Mouse (Mus musculus): ENCODE data around the gene Frmd4a.

Frmd4a gene

GRCm38 (mm10) chr2:4400771-4401596 is 383.5 kb downstream of the Frmd4a start:
- DNase-seq: peak; percentile 58

- DNase-seq: peak; percentile 60
Observed at GRCm38 (mm10) chr2:4401597-4402581, 384.4 kb downstream of the Frmd4a start.

GRCm38 (mm10) chr2:4406977-4407376 is 389.5 kb downstream of the Frmd4a start:
- peak; percentile 31 for DNase-seq

- DNase-seq: no peak
Observed at GRCm38 (mm10) chr2:4409810-4410433, 392.4 kb downstream of the Frmd4a start.

- peak; percentile 42 for DNase-seq
Observed at GRCm38 (mm10) chr2:4412870-4413595, 395.5 kb downstream of the Frmd4a start.

DNA sequence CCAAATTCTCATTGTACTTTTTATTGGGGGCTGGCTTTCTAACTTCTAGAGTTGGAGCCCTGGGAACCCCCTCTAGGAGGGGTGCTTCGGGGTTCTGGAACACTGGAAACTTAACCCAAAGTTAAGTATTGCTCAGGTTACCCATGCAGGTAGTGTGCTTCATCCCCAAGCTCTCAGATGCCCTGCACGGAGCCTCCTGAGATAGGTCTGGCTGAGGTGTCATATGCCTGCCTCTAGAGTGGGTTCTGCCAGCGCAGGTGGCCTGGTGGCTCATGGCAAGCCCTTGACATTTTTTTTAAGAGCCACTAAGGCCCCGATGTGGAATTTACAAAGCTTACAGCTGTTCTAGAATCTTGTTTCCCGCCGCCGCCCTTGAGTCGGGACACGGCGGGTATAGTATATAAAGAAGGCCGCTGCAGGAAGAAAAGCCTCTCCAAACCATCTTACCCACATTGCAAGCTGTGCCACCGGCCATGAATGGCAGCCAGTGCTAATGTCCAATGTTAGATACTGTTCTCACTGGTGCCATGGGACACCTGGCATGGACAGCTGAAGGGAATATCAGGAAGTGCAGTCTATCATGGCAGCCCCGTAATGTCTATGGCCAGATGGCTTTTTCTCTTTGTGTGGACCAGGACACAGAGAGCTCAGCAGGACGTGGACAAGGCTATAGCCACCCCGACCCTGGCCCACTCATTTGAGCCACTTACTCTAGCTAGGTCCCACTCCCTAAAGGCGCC is 396.2 kb downstream of the Frmd4a start:
- DNase-seq: no peak

DNA sequence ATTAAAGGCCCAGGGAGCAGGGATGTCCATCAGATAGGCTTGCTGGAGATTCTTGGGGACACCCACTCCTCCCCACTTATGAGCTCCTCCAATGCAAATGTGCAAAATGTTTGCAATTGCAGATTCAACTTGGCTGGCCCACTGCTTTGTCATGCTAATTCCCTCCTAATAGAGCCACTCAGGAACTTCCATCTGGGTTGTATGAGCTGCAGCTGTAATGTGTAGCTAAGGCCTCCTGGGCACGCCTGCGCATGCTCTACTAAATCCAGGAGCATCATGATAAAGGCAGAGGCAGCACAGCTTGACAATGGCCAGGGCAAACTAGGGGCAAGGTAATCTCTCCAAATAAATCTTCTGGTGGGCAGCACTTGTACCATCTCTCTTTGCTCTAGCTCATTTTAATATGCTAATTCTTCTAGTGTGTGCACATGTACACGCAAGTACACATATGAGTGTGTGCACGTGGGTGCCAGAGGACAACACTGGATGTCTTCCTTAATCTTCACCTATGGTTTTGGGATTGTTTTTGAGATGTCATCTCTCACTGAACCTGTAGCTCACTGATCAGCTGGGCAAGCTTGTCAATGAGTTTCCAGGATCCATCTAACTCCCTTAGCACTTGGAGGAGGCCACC is 403.3 kb downstream of the Frmd4a start:
- no peak for DNase-seq

DNA sequence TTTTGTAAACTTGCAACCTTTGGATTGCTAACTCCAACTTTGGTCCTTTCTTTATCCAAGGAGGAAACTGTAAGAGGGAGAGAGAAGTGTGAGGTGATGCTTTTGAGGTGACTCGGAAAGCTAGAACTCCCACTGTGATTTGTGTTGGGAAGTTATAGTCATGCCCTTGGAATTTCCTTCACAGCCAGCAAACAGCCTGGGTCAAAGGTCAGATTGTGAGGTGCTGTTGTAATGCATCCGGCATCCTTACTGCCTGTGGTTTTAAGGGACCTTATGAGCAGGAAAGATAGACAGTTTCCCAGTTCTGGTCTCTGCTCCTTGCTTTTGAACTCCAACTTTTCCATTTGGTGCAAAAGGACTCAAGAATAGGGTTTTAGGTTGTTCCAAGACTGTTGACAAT is 404.2 kb downstream of the Frmd4a start:
- DNase-seq: no peak

- no peak for DNase-seq
Observed at GRCm38 (mm10) chr2:4423896-4424295, 406.4 kb downstream of the Frmd4a start.

DNA sequence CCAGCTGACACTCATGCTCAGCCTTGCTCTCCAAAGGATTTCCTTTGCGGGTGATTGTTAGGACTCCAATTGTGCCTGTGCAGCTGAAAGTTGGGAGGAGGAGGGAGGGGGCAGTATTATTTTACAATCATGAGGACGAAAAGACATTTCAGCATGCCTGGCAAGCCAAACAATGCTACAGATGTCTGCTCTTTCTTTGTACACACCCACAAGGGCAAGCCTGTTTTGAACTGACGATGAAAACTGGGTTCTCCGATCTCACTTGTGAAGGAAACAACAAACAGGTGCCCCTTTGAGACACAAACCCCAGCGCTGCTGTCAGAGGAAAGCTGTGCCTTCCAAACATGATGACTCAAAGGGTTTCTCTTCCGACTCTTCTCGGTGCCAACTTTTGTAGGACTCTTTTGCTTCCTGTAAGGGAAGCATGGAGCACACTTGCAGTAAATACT is 410.9 kb downstream of the Frmd4a start:
- DNase-seq: no peak

GRCm38 (mm10) chr2:4433119-4433518 is 415.6 kb downstream of the Frmd4a start:
- no peak for DNase-seq

GRCm38 (mm10) chr2:4435051-4435450 is 417.5 kb downstream of the Frmd4a start:
- DNase-seq: no peak

- peak; percentile 41 for DNase-seq
Observed at GRCm38 (mm10) chr2:4436361-4437231, 419.1 kb downstream of the Frmd4a start.

DNA sequence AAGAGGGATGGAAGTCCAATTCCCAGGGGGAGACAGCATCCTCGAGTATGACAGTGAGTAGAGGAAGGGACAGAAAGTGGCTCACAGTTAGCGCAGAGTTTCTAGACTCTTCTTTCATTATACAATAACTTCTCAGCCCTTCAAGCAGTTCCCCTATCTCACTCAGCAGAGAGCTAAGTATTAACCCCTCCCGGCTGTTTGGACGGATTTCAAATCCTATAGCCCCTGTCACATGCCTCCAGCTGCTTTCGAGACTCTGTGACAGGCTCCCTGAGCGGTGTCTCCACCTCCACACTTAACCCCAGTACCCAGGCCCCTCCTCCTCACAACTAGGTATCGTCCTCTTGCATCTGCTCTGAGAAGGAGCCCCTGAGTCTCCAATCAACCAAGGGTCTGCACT is 421.2 kb downstream of the Frmd4a start:
- no peak for DNase-seq

DNA sequence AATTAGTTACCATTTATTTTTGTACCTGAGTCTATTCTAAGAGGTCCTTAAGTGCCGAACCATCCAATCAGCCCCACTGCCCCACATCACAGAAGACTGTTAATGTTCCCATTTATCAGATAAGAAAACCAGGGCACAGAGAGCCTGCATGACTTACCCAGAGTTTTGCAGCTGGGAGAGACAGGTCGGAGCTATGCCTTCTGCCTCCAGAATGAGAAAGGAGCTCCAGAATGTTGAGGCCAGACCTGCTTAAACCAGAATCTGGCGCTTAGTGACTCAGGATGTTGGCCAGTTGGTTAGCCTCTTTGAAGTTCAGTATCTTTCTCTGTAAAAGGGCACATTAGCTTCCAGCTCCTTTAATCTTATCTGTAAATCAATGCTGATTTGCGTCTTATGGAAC is 422.4 kb downstream of the Frmd4a start:
- DNase-seq: no peak

DNA sequence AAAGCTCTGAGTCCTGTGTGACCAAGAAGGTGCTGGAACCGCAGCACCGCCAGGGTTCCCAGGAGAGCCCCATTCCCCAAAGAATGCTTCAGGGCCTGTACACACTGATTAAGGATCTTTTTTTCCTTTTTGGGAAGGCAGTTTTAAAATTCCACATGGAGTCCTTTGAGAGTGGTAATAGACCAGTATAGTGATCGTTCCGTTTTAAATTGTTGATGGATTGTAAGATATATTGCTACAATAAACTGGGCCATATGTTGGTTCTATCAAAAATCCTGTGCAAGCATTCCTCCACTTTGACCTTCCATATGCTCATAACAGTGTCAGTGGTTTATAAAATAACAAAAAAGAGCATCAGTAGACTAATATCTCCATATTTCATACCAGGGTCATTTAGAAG is 424.3 kb downstream of the Frmd4a start:
- DNase-seq: no peak

GRCm38 (mm10) chr2:4444740-4445139 is 427.2 kb downstream of the Frmd4a start:
- DNase-seq: no peak

- peak; percentile 59 for DNase-seq
Observed at GRCm38 (mm10) chr2:4445629-4446400, 428.3 kb downstream of the Frmd4a start.

- DNase-seq: no peak
Observed at GRCm38 (mm10) chr2:4449860-4450480, 432.5 kb downstream of the Frmd4a start.

All from right cerebral cortex, adult 18-20 months (tissue).